Mouse (Mus musculus) liver, embryonic 11.5 days (tissue): Measurements from ENCODE around the gene Bbs9. TPM values are rescaled to one million over a fixed set of nuclear protein-coding genes. Genes with fewer than 3 reads are reported as not detected.
"Not testable (repeated sequence)": the region's sequence is repeated elsewhere in the genome, so short reads cannot be mapped to it uniquely, and the experiment has no call there.

Experiments used
- ATAC-seq: fragments of 200-750 bp; cut with Nextera tagmentation; replicated peaks from 2 replicates; pipeline ENCODE4 v1.8.0; 2017; ENCODE audit warnings: moderate number of reproducible peaks, mild to moderate bottlenecking, moderate TSS enrichment, moderate library complexity; ENCODE audit not compliant: low FRiP score
- DNase-seq: peaks from one replicate; pipeline ENCODE4 v3.0.0-alpha.2; 2017; ENCODE audit warnings: low spot score
- H3K27ac ChIP-seq: fragments of 300-500 bp; sonication (generic); 2 replicates; pipeline ENCODE4 v1.5.1; 2014; ENCODE audit warnings: mild to moderate bottlenecking, low read depth, low read length, control low read depth
- H3K27me3 ChIP-seq: fragments of 300-500 bp; sonication (generic); replicated peaks from 2 replicates; pipeline ENCODE4 v1.6.1; 2014; ENCODE audit warnings: low read length, mixed read lengths; ENCODE audit not compliant: control insufficient read depth, insufficient read depth
- H3K36me3 ChIP-seq: fragments of 300-500 bp; sonication (generic); 2 replicates; pipeline ENCODE4 v1.6.1; 2014; ENCODE audit warnings: mild to moderate bottlenecking, low read length, moderate library complexity, mixed read lengths; ENCODE audit not compliant: control insufficient read depth, insufficient read depth
- H3K4me1 ChIP-seq: fragments of 300-500 bp; sonication (generic); replicated peaks from 2 replicates; pipeline ENCODE4 v1.6.1; 2014; ENCODE audit warnings: low read length, mixed read lengths; ENCODE audit not compliant: control insufficient read depth, insufficient read depth
- H3K4me2 ChIP-seq: fragments of 300-500 bp; sonication (generic); 2 replicates; pipeline ENCODE4 v1.6.1; 2014; ENCODE audit warnings: mild to moderate bottlenecking, control low read depth, moderate library complexity
- H3K4me3 ChIP-seq: fragments of 300-500 bp; sonication (generic); 2 replicates; pipeline ENCODE4 v1.5.1; 2014; ENCODE audit warnings: low read depth, low read length, control low read depth
- H3K9ac ChIP-seq: fragments of 300-500 bp; sonication (generic); 2 replicates; pipeline ENCODE4 v1.6.1; 2014; ENCODE audit warnings: low read depth, low read length, control low read depth
- H3K9me3 ChIP-seq: fragments of 300-500 bp; sonication (generic); 2 replicates; pipeline ENCODE4 v1.6.1; 2016; ENCODE audit warnings: low read length, inconsistent platforms, mixed read lengths; ENCODE audit not compliant: control insufficient read depth
- WGBS: fragments of 180-500 bp; shearing (Covaris S2); extraction: QIAGEN DNeasy Blood & Tissue Kit; methylation state at CpG from one replicate; pipeline ENCODE4 v1.1.7; 2014; 5-methylcytosine and 5-hydroxymethylcytosine counted together
- polyA plus RNA-seq: library from polyadenylated mRNA; unstranded; fragments of >200 nt; fragmentation: Nextera tagmentation; extraction: Ambion mirVana; gene quantifications from 2 replicates; pipeline ENCODE4 v1.2.1, GENCODE M21; 2014

Gene Bbs9
- polyA plus RNA-seq, 1 experiment from 2014 or later, result 8.7 TPM

- no peaks in the 10 kb centered on the region for H3K27me3 ChIP-seq
- H3K9me3 ChIP-seq, result no peaks in the 10 kb centered on the region
- no peaks in the 10 kb centered on the region for H3K4me1 ChIP-seq
- 85% methylated on average over 10 of the region's 10 CpGs for WGBS
- H3K4me3 ChIP-seq, result no peak overlapping the region
- H3K4me2 ChIP-seq, result no peak overlapping the region
- no peak for ATAC-seq
- no peak overlapping the region for H3K9ac ChIP-seq
- peaks cover 8% of the 10 kb centered on the region; the same call in 1 of the 2 replicates for H3K36me3 ChIP-seq
- DNase-seq, result no peak
- H3K27ac ChIP-seq, result no peak overlapping the region
Measured at GRCm38 (mm10) chr9:22443157-22443556, 32.4 kb upstream of the Bbs9 start.

- no peaks in the 10 kb centered on the region for H3K4me1 ChIP-seq
- no peak overlapping the region for H3K9ac ChIP-seq
- no peak for ATAC-seq
- H3K27ac ChIP-seq, result no peak overlapping the region
- DNase-seq, result no peak
- H3K36me3 ChIP-seq, result peaks cover 10% of the 10 kb centered on the region
- H3K4me3 ChIP-seq, result no peak overlapping the region
- H3K9me3 ChIP-seq, result no peaks in the 10 kb centered on the region
- no peak overlapping the region for H3K4me2 ChIP-seq
- no peaks in the 10 kb centered on the region for H3K27me3 ChIP-seq
- WGBS, result 82% methylated on average over 1 of the region's 1 CpGs
Measured at GRCm38 (mm10) chr9:22445123-22445522, 30.4 kb upstream of the Bbs9 start.

- DNase-seq (no peak), ATAC-seq (peak; percentile 55; the same call in 1 of the 2 replicates)
- Histone ChIP-seq H3K27me3 (no peaks in the 10 kb centered on the region), H3K4me3 (no peak overlapping the region), H3K27ac (no peak overlapping the region), H3K9me3 (no peaks in the 10 kb centered on the region), H3K4me2 (no peak overlapping the region), H3K9ac (no peak overlapping the region), H3K4me1 (no peaks in the 10 kb centered on the region), H3K36me3 (peaks cover 20% of the 10 kb centered on the region)
- WGBS, result 81% methylated on average over 5 of the region's 5 CpGs
Measured at GRCm38 (mm10) chr9:22447213-22447612, 28.3 kb upstream of the Bbs9 start.

GRCm38 (mm10) chr9:22448420-22448819, 27.1 kb upstream of the Bbs9 start:
- no peaks in the 10 kb centered on the region for H3K9me3 ChIP-seq
- WGBS, result 87% methylated on average over 13 of the region's 13 CpGs
- H3K4me3 ChIP-seq, result no peak overlapping the region
- DNase-seq (no peak), ATAC-seq (no peak)
- H3K9ac ChIP-seq, result no peak overlapping the region
- H3K4me1 ChIP-seq, result peaks cover 8% of the 10 kb centered on the region
- H3K27me3 ChIP-seq, result no peaks in the 10 kb centered on the region
- H3K36me3 ChIP-seq, result peaks cover 32% of the 10 kb centered on the region
- H3K4me2 ChIP-seq, result no peak overlapping the region
- H3K27ac ChIP-seq, result no peak overlapping the region

- Histone ChIP-seq H3K4me2 (no peak overlapping the region), H3K9ac (no peak overlapping the region), H3K27me3 (no peaks in the 10 kb centered on the region), H3K27ac (no peak overlapping the region), H3K4me1 (peaks cover 8% of the 10 kb centered on the region), H3K4me3 (no peak overlapping the region), H3K9me3 (no peaks in the 10 kb centered on the region), H3K36me3 (peaks cover 34% of the 10 kb centered on the region)
- ATAC-seq (no peak), DNase-seq (no peak)
- 93% methylated on average over 6 of the region's 6 CpGs for WGBS
Measured at GRCm38 (mm10) chr9:22449209-22449608, 26.3 kb upstream of the Bbs9 start.

GRCm38 (mm10) chr9:22452697-22453096, 22.8 kb upstream of the Bbs9 start:
- no peak overlapping the region for H3K4me3 ChIP-seq
- DNase-seq (no peak), ATAC-seq (no peak)
- H3K9me3 ChIP-seq, result no peaks in the 10 kb centered on the region
- 0 out of 2 replicates have a peak overlapping the region, but pooled peaks have one; percentile 18 for H3K9ac ChIP-seq
- H3K27me3 ChIP-seq, result no peaks in the 10 kb centered on the region
- 0 out of 2 replicates have a peak overlapping the region, but pooled peaks have one; percentile 32 for H3K4me2 ChIP-seq
- WGBS, result 84% methylated on average over 10 of the region's 10 CpGs
- peak overlapping the region; percentile 83; the same call in 1 of the 2 replicates for H3K27ac ChIP-seq
- H3K36me3 ChIP-seq, result peaks cover 51% of the 10 kb centered on the region
- H3K4me1 ChIP-seq, result peaks cover 8% of the 10 kb centered on the region

- Histone ChIP-seq H3K4me2 (peak overlapping the region; percentile 32; the same call in 1 of the 2 replicates), H3K4me1 (peaks cover 8% of the 10 kb centered on the region), H3K27ac (peak overlapping the region; percentile 83), H3K4me3 (no peak overlapping the region), H3K9me3 (no peaks in the 10 kb centered on the region), H3K36me3 (peaks cover 50% of the 10 kb centered on the region), H3K27me3 (no peaks in the 10 kb centered on the region), H3K9ac (peak overlapping the region; percentile 18; the same call in 1 of the 2 replicates)
- ATAC-seq (peak; percentile 97), DNase-seq (peak; percentile 41)
- WGBS, result 55% methylated on average over 10 of the region's 10 CpGs
Measured at GRCm38 (mm10) chr9:22453501-22453924, 22.0 kb upstream of the Bbs9 start.

GRCm38 (mm10) chr9:22453990-22454389, 21.5 kb upstream of the Bbs9 start, which contains the start of gene Gm17545:
Gene Gm17545, plus strand, starts transcription at chr9:22454290.
- H3K27me3 ChIP-seq, DNase-seq, H3K9me3 ChIP-seq, H3K4me1 ChIP-seq, H3K4me3 ChIP-seq, ATAC-seq: not testable (repeated sequence)
- peak within 1 kb of the TSS; percentile 32; the same call in 1 of the 2 replicates for H3K4me2 ChIP-seq
- H3K27ac ChIP-seq, result peak within 1 kb of the TSS; percentile 83
- peak within 1 kb of the TSS; percentile 18; the same call in 1 of the 2 replicates for H3K9ac ChIP-seq
- 82% methylated on average over 8 of the region's 8 CpGs for WGBS
- H3K36me3 ChIP-seq, result peaks cover 50% of the 10 kb centered on the region

- ATAC-seq, result no peak
- H3K4me3 ChIP-seq, result no peak overlapping the region
- H3K36me3 ChIP-seq, result peaks cover 47% of the 10 kb centered on the region
Measured at GRCm38 (mm10) chr9:22455041-22455440, 20.5 kb upstream of the Bbs9 start.

More at GRCm38 (mm10) chr9:22455041-22455440, 20.5 kb upstream of the Bbs9 start:
- Histone ChIP-seq H3K9ac (no peak overlapping the region), H3K27ac (no peak overlapping the region), H3K27me3 (no peaks in the 10 kb centered on the region), H3K9me3 (no peaks in the 10 kb centered on the region), H3K4me2 (no peak overlapping the region), H3K4me1 (peaks cover 8% of the 10 kb centered on the region)
- DNase-seq, result no peak
